Mouse (Mus musculus): Measurements from ENCODE around the gene Ptrh1. TPM values are rescaled to one million over a fixed set of nuclear protein-coding genes. Genes with fewer than 3 reads are reported as not detected.

Ptrh1 gene
- polyA plus RNA-seq, 2 experiments = 5.1 to 11.3 TPM

GRCm38 (mm10) chr2:32811959-32812358 is 36.4 kb downstream of the Ptrh1 start:
- no peak for ATAC-seq (ENCODE audit: low FRiP score, low read depth)
- WGBS = 78% methylated on average over 8 of the region's 8 CpGs
- H3K4me3 ChIP-seq (replicated peaks; ENCODE audit: low read length) = no peak overlapping the region
- no peaks in the 10 kb centered on the region for H3K27me3 ChIP-seq (ENCODE audit: control insufficient read depth, insufficient read depth, low read length)
- DNase-seq (ENCODE audit: low spot score) = no peak
- H3K9me3 ChIP-seq (ENCODE audit: control insufficient read depth, low read length) = no peaks in the 10 kb centered on the region
- no peak overlapping the region for H3K27ac ChIP-seq (replicated peaks; ENCODE audit: low read depth, low read length)
- H3K9ac ChIP-seq (ENCODE audit: low read depth, low read length, severe bottlenecking) = no peak overlapping the region
- TF ChIP-seq POLR2A (IDR thresholded peaks at IDR 0.05; ENCODE audit: borderline replicate concordance, extremely low read depth, insufficient read depth, insufficient read length) = no peak
- no peak overlapping the region for H3K4me2 ChIP-seq (replicated peaks; ENCODE audit: low read depth, low read length, severe bottlenecking)
- peaks cover 5% of the 10 kb centered on the region; the same call in 1 of the 2 replicates for H3K4me1 ChIP-seq (ENCODE audit: control insufficient read depth, insufficient read depth, low read length)
- peaks cover 31% of the 10 kb centered on the region for H3K36me3 ChIP-seq (ENCODE audit: control insufficient read depth, insufficient read depth, low read length)

GRCm38 (mm10) chr2:32816497-32816896 is 40.9 kb downstream of the Ptrh1 start:
- Histone ChIP-seq H3K9ac (ENCODE audit: low read depth, low read length, severe bottlenecking) (no peak overlapping the region), H3K4me3 (replicated peaks; ENCODE audit: low read length) (no peak overlapping the region), H3K4me2 (replicated peaks; ENCODE audit: low read depth, low read length, severe bottlenecking) (no peak overlapping the region), H3K27ac (replicated peaks; ENCODE audit: low read depth, low read length) (no peak overlapping the region; the same call in 1 of the 2 replicates), H3K36me3 (ENCODE audit: control insufficient read depth, insufficient read depth, low read length) (peaks cover 22% of the 10 kb centered on the region), H3K4me1 (ENCODE audit: control insufficient read depth, insufficient read depth, low read length) (peaks cover 14% of the 10 kb centered on the region), H3K27me3 (ENCODE audit: control insufficient read depth, insufficient read depth, low read length) (no peaks in the 10 kb centered on the region), H3K9me3 (ENCODE audit: control insufficient read depth, low read length) (no peaks in the 10 kb centered on the region)
- no peak for ATAC-seq (ENCODE audit: low FRiP score, low read depth)
- no peak for DNase-seq (ENCODE audit: low spot score)
- 89% methylated on average over 2 of the region's 2 CpGs for WGBS
- TF ChIP-seq POLR2A (IDR thresholded peaks at IDR 0.05; ENCODE audit: borderline replicate concordance, extremely low read depth, insufficient read depth, insufficient read length) = no peak

DNA sequence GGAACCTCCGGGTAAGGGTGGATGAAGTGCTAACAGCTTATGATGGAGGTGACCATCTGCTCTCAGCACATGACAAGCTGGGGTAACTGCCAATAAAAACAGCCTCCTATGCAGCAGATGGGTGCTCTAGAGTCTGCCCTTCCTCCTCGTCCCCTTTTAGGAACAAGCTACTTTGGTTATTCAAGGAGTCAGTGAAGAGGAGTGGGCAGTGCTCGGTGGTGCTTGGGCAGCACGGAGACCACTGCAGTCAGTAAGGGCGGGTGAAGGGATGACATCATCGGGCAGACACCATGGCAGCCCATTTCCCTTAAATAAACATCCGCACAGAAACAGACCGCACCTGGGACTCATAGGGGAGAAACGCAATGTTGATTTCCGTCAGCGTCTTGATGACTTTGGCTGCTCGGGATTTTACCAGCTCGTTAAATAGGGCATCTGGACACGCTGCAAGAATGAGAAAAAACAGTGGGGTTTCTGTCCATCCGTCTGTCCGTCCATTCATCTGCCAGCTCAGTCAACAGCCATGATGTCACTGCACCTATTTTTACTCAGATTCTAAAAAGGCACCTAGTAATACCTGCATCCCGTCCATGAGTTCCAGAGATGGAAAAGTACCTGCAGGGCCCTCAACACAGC is 41.5 kb downstream of the Ptrh1 start:
- WGBS = 27% methylated on average over 17 of the region's 17 CpGs
- TF ChIP-seq POLR2A (IDR thresholded peaks at IDR 0.05; ENCODE audit: borderline replicate concordance, extremely low read depth, insufficient read depth, insufficient read length) = no peak
- DNase-seq (ENCODE audit: low spot score) (peak; percentile 46), ATAC-seq (ENCODE audit: low FRiP score, low read depth) (peak; percentile 60)
- Histone ChIP-seq H3K4me2 (replicated peaks; ENCODE audit: low read depth, low read length, severe bottlenecking) (0 out of 2 replicates have a peak overlapping the region, but pooled peaks have one; percentile 19), H3K4me3 (replicated peaks; ENCODE audit: low read length) (no peak overlapping the region), H3K36me3 (ENCODE audit: control insufficient read depth, insufficient read depth, low read length) (peaks cover 22% of the 10 kb centered on the region), H3K4me1 (ENCODE audit: control insufficient read depth, insufficient read depth, low read length) (peaks cover 14% of the 10 kb centered on the region), H3K9ac (ENCODE audit: low read depth, low read length, severe bottlenecking) (peak overlapping the region; percentile 31; the same call in 1 of the 2 replicates), H3K27me3 (ENCODE audit: control insufficient read depth, insufficient read depth, low read length) (no peaks in the 10 kb centered on the region), H3K9me3 (ENCODE audit: control insufficient read depth, low read length) (no peaks in the 10 kb centered on the region), H3K27ac (replicated peaks; ENCODE audit: low read depth, low read length) (peak overlapping the region; percentile 63)

DNA sequence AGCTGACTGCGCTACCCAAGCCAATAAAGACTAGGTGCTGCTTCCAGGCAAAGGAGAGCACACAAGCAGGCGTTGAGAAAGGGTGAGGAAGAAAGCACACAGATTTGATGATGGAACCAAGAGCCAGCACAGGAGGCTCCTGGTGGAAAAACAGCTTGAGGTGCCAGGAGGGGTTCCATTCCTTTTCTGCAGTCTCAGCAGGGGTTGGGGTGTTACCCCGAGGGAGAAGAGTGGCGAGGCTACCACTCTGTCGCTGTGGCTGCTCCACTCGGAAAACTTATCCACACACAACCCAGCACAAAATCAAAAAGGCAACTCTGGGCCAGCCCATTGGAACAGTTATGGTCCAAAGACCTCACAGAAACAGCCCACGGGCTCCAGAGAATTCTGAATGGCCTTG is 42.0 kb downstream of the Ptrh1 start:
- DNase-seq (ENCODE audit: low spot score) = no peak
- WGBS = 46% methylated on average over 7 of the region's 7 CpGs
- Histone ChIP-seq H3K4me3 (replicated peaks; ENCODE audit: low read length) (no peak overlapping the region), H3K4me2 (replicated peaks; ENCODE audit: low read depth, low read length, severe bottlenecking) (0 out of 2 replicates have a peak overlapping the region, but pooled peaks have one; percentile 19), H3K9me3 (ENCODE audit: control insufficient read depth, low read length) (no peaks in the 10 kb centered on the region), H3K27ac (replicated peaks; ENCODE audit: low read depth, low read length) (peak overlapping the region; percentile 63), H3K9ac (ENCODE audit: low read depth, low read length, severe bottlenecking) (peak overlapping the region; percentile 31; the same call in 1 of the 2 replicates), H3K4me1 (ENCODE audit: control insufficient read depth, insufficient read depth, low read length) (peaks cover 14% of the 10 kb centered on the region), H3K27me3 (ENCODE audit: control insufficient read depth, insufficient read depth, low read length) (no peaks in the 10 kb centered on the region), H3K36me3 (ENCODE audit: control insufficient read depth, insufficient read depth, low read length) (peaks cover 20% of the 10 kb centered on the region)
- no peak for ATAC-seq (ENCODE audit: low FRiP score, low read depth)
- TF ChIP-seq POLR2A (IDR thresholded peaks at IDR 0.05; ENCODE audit: borderline replicate concordance, extremely low read depth, insufficient read depth, insufficient read length) = no peak

DNA sequence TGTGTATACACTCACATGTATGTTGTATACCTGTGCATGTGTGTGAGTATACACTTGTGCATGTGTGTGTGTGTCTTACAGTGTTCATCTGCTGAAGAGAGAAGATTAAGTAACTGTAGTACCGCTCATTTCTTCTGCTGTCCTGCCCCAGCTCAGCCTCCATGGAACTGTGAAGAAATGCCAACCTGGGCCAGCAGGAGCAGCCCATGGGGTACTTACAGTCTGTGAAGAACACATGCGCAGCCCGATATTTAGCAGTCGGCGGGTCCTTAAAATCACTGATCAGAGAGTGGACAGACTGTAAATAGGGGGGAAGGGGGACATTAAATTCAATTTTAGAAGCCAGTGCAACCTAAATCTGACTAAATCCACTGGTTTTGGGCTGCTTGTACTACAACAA is 42.6 kb downstream of the Ptrh1 start:
- Histone ChIP-seq H3K9me3 (ENCODE audit: control insufficient read depth, low read length) (no peaks in the 10 kb centered on the region), H3K4me2 (replicated peaks; ENCODE audit: low read depth, low read length, severe bottlenecking) (no peak overlapping the region), H3K27ac (replicated peaks; ENCODE audit: low read depth, low read length) (no peak overlapping the region), H3K4me3 (replicated peaks; ENCODE audit: low read length) (no peak overlapping the region), H3K36me3 (ENCODE audit: control insufficient read depth, insufficient read depth, low read length) (peaks cover 16% of the 10 kb centered on the region), H3K9ac (ENCODE audit: low read depth, low read length, severe bottlenecking) (no peak overlapping the region), H3K4me1 (ENCODE audit: control insufficient read depth, insufficient read depth, low read length) (peaks cover 14% of the 10 kb centered on the region), H3K27me3 (ENCODE audit: control insufficient read depth, insufficient read depth, low read length) (no peaks in the 10 kb centered on the region)
- no peak for ATAC-seq (ENCODE audit: low FRiP score, low read depth)
- 90% methylated on average over 5 of the region's 5 CpGs for WGBS
- no peak for TF ChIP-seq POLR2A (IDR thresholded peaks at IDR 0.05; ENCODE audit: borderline replicate concordance, extremely low read depth, insufficient read depth, insufficient read length)
- DNase-seq (ENCODE audit: low spot score) = no peak
